Mouse (Mus musculus) inflammation-experienced regulatory T-cells, adult 6 months (primary cell): ENCODE results near the gene Zfp646. TPM values are rescaled to one million over a fixed set of nuclear protein-coding genes. Genes with fewer than 3 reads are reported as not detected.

Experiments
- ATAC-seq: one replicate; pipeline ENCODE4 v1.8.0; 2017
- polyA plus RNA-seq, 3 experiments: library from polyadenylated mRNA; unstranded; fragments of 100-300 nt; shearing (Covaris generic); gene quantifications; one replicate each; pipeline ENCODE4 v1.2.1; 2017

Zfp646 gene
- polyA plus RNA-seq, 3 experiments from 2014 or later: 17.4 to 29.8 (median 23.1) TPM

DNA sequence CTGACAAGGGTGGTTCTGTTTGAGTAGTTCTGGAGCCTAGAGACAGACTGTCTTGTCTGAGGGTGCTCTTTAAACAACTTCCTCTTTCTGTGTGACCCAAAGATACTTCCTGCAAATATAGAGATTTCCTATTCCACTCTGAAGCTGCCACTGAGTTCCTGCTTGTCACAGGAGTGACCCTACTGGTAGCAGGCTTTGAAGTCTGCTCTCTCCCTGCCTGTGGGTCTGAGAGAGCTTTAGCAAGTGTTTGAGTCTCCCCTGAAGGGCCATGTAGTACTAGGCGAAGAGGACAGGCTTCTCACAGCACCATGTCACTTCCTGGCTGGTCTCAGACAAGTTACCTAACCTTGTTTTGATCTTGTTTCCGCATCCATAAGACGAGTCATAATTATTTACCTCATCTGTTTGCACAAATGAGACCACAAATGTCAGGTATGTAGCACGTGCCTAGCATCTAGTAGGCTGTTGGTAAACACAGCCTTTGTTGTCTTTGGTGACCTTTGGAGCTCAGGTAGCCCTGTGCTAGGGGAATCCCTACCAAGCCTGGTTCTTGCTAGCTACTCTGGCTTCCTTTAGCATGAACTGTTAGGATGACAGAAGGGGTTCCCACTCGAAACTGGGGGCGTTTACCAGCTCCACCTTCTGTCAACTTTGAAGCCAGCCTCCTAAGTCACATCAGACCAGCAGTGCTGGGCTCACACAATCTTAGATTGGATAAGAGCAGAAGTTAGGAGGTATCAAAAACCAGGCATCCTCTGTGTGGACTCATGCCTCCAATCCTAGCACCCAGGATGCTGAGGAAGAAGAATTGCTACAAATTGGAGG lies 46.6 kb downstream of the Zfp646 start:
- peak; percentile 84 for ATAC-seq

DNA sequence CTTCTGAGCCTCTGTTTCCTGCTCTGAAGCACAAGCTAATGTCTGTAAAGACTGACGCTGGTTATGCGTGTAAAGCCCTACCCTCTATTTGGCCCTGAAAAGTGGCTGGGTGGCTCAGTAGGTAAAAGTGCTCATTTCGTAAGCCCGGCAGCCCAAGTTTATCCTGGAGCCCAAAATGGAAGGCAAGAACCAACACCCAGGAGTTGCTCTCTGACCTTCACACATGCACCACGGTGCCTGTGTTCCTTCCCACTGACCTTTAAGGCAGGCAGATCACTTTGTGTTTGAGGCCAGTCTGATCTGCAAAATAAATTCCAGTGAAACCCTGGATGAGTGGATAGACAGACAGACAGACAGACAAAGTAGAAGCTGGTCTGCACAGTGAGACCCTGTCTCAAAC lies 47.7 kb downstream of the Zfp646 start:
- ATAC-seq: no peak

DNA sequence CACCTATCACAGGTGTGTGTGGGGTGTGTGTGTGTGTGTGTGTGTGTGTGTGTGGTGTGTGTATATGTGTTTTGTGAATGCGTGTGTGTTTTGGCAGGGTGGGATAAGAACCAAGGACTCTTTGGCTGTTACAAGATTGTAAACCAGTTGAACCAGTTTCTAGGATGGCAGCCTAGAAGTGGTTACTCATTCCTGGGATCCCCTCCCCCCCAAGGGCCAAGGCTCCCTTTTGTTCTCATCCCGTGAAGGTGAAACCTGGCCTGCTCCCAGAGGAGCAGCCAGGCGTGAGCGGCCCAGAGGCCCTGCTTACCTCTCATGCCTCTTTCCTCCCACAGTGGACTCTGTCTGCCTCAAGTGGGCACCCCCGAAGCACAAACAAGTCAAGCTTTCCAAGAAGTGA lies 49.2 kb downstream of the Zfp646 start:
- ATAC-seq: no peak

DNA sequence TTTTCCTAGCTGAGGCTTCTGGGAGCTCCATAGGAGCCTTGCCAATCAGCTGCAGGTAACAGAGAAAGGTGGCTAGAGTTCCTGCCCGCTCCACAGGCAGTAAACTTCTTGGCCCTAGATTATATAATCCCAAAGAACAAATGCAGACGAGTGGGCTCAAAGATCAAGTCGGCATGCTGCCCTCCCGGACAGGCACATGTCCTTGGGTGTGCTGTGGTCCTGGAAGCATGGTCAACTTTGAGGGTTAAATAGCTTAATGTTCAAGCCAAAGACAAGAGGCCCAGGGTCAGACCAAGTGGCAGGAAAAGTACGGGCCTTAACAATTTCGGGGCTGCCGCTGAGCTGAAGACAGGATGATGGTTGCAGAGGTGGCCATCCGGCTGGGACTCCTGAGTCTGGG lies 50.0 kb downstream of the Zfp646 start:
- no peak for ATAC-seq

DNA sequence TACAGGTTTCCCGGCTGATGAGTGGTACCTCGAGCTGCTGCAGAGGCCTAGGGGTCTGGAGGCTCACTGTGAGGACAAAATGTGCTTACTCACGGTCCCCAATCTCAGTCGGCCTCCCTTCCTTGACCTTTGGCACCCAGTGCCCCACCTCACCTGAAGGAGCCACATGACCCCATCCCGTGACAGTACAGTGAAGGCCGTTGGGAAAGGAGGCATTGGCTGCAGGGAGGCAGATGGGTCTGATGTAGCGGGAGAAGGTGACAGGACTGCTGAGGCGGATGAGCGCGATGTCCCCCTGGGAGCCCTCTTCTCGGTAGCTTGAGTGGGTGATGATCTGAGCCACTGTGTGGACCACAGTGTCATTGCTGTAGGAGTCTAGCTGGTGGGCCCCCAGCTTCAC lies 50.8 kb downstream of the Zfp646 start:
- ATAC-seq: no peak

DNA sequence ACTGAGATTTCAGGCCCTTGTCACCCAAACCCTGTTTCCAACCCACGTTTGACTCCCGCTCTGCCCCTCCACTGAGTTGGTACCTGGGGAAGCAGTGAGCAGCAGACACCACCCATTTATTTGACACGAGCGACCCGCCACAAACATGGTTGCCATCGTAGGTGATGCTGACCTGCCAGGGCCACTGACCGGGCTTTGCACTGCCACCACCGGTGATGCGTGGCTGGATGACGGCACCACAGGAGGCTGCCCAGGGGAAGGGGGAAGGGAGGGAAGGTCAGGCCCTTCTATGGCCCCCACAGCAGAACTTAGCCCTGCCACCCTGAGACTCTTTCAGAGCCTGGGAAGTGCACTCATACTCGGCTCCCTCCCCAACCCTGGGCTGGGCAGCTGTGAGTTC lies 51.7 kb downstream of the Zfp646 start:
- no peak for ATAC-seq

DNA sequence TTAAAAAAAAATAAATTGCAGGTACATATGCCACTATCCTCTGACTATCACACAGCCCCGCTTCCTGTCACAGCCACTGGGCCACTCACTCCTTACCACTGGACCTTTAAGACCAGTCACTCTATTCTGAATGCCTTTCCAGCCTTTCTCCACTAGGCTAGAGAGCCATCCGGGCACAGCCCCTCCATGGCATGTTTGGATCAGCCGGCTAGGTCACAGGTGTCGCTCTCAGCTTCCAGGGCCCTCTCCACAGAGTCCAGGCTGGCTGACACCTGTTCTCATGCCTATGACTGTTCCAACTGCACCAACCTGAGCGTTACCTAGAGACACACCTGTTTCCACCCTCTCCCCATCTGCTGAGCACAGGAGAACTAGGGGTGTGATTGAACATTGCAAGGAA lies 52.6 kb downstream of the Zfp646 start:
- ATAC-seq: no peak

DNA sequence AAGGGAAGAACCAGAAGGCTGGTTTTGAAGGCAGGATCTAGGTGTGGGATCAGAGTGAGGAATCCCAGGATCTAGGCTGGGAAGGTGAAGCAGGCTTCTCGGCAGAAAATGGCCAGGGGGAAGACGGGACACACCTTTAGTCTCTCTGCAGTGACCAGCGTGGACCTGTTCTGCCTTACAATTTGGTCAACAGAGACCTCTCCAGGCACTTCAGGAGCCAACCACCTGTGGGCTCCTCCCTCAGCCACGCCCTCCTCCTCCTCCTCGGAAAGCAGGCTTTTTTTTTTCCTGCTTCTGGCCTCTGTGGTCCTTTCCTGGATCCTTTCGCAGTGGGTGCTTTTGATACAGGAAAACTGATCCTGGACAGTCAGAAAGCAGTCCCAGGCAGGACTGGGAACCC lies 53.9 kb downstream of the Zfp646 start, which contains the start of gene Prss8:
Prss8 (minus strand) TSS at position 182 of the 400 bp plus-strand sequence.
- ATAC-seq: no peak

DNA sequence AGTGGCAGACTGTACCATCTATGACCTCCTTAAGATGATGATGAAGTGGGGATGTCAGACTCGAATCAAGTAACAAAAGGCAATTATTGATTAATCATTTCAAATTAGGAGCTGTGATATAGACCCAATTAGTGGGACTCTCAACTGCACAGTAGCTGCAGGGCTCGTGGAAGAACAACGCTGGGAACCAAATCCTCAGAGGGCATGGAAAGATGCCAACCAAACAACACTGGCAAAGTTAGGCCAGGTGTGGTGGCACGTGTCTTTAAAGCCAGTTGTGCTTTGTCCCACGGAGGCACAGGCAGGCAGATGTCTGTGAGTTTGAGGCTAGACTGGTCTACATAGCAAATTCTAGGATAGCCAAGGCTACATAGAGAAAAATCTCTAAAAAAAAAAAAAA lies 54.6 kb downstream of the Zfp646 start:
- no peak for ATAC-seq

DNA sequence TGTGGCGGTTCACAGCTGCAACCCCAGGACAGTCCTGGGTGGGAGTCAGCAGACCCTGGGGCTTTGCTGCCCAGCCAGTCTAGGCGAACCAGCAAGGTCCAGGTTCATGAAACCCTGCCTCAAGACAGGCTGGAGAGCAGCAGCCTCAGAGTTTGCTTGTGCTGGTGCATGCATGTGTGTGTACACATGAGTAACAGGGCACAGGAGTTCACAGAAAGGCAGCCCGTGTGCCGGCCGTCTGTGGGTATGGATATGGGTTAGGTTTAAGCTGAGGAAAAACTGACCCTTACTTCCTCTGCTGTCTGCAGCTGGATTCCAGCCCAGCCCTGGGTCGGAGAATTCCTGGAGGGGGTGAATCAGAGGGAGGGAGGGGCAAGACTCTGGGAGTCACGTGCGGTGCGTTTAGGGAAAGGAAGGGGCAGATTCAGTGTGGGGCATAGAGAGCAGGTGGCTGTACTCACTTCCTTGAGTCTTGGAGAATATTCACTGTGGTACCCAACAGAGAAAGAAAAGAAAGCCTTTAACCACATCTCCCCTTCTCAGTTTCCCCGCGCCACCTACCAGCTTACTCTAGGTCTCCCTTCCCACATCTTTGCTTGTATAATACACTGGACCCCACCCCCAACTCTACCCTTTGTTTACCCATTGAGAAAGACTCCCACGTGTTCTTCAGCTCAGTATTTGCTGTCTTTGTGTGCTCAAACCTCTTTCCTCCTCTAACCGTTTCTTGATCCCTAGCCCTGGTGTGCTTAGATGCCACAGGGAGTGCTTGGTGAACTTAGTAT lies 55.5 kb downstream of the Zfp646 start:
- no peak for ATAC-seq

DNA sequence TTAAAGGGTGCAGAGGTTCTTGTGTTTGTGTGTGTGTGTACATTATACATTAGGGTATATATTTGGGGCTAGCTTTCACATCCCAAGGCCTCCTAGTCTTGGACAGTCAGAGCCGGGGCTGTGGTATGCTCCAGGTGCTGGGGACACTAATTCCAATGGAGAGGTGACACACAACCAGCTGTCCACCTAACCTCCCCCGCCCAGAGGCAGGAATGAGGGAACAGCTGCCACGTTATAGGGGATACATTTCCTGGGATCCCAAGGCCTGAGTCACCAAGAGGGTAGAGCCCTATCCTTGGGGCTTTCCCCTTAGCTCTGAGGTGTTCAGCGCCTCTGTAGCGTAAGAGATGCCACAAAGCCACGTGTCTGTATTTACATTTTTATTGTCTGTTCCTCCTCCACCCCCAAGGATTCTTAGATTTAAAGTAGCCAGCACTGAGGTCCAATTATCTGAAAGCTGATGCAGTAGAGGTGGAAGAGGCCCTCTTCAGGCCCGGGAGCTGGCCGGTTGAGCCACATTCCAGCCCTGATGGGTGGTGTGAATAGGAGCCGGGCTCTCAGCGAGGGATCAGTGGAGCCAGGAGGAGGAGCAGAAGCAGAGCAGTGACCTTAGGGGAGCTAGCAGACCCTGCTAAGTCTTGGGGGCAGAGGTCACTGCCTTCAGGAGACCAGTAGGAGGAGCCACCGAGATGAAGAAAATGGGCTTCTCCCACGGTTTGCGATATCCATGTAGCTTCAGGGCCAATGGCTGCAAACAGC lies 56.4 kb downstream of the Zfp646 start:
- ATAC-seq: no peak

DNA sequence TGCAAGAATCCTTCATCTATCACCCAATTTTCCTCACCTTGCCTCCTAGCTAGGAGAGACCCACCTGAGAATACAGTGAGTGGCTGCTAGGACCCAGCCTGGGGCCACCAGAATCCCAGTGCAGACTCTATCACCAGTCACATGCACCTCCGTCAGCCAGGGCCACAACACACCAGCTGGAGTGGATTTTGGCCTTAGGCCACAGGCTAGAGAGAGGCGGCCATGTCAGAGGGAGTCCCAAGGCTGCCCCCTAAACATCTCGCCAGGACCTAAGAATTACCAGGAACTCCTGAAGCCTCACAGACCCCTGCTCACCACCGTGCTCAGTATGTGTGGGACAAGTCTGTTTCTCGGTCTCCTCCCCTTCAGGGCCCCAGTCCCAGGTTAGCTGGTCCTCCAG lies 58.1 kb downstream of the Zfp646 start:
- ATAC-seq: no peak

DNA sequence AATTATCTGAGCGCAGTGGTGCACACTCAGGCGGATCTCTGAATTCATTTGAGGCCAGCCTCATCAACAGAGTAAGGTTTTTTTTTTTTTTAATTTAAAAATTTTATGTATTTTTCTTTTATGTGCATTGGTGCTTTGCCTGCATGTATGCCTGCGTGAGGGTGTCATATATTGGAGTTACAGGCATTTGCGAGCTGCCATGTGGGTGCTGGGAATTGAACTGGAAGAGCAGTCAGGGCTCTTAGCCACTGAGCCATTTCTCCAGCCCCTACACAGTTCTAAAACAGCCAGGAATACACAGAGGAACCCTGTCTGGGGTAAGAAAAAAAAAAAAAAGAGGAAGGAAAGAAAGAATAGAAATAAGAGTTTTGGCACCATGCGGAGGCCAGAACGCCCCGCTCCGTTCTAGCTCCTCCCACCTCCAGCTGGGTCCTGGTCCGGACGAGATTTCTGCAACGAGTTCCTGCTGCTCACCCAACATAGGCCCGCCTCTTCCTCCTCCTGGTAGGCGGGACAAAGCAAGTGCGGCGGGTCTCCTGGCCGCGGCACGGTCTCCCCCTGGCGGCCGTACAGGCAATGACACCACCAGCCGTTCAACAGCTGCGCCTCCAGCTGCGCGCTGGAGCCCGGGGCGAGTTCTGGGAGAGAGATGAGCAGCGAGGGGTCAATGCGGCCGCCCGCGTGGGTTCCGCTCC lies 59.2 kb downstream of the Zfp646 start:
- peak; percentile 99 for ATAC-seq

Other genes starting within 250 kb of the Zfp646 start
- 10 to 100 TPM in 1 of 3 experiments, 1 to 10 TPM in 2; 3.2 to 10.9 (median 4.9) TPM for gene Bcl7c, start 167.3 kb upstream of the Zfp646 start, polyA plus RNA-seq
- gene Ctf1, start 163.5 kb upstream of the Zfp646 start, polyA plus RNA-seq: not detected
- gene Ctf2, start 144.1 kb upstream of the Zfp646 start, polyA plus RNA-seq: not detected
- gene Fbxl19, start 131.7 kb upstream of the Zfp646 start, polyA plus RNA-seq: under 1 TPM; 0.31 to 0.87 (median 0.84) TPM
- 10 to 100 TPM; 11.3 to 14.3 (median 14.2) TPM for gene Orai3, start 106.4 kb upstream of the Zfp646 start, polyA plus RNA-seq
- 1 to 10 TPM; 3.9 to 7.9 (median 6.8) TPM for gene Setd1a, start 99.6 kb upstream of the Zfp646 start, polyA plus RNA-seq
- not detected for gene Gm49388, start 90.6 kb upstream of the Zfp646 start, polyA plus RNA-seq
- gene Hsd3b7, start 75.6 kb upstream of the Zfp646 start, polyA plus RNA-seq: 1 to 10 TPM; 3.6 to 5.5 (median 5.2) TPM
- 10 to 100 TPM; 38.1 to 69.3 (median 57.4) TPM for gene Stx4a, start 51.9 kb upstream of the Zfp646 start, polyA plus RNA-seq
- gene Stx1b, start 51.7 kb upstream of the Zfp646 start, polyA plus RNA-seq: under 1 TPM in 1 of 3 experiments, not detected in 2; 0.09 TPM
- 10 to 100 TPM in 2 of 3 experiments, 1 to 10 TPM in 1; 8.6 to 11.1 (median 10.7) TPM for gene Zfp668, start 607 bp downstream of the Zfp646 start, polyA plus RNA-seq
- under 1 TPM in 2 of 3 experiments, not detected in 1; 0.54 TPM for gene Prss53, start 14.7 kb downstream of the Zfp646 start, polyA plus RNA-seq
- gene Gm21974, start 19.2 kb downstream of the Zfp646 start, polyA plus RNA-seq: not detected
- 10 to 100 TPM; 22.2 to 56.5 (median 56.1) TPM for gene Vkorc1, start 19.4 kb downstream of the Zfp646 start, polyA plus RNA-seq
- gene Bckdk, start 27.9 kb downstream of the Zfp646 start, polyA plus RNA-seq: 10 to 100 TPM; 64.4 to 75.5 (median 66.0) TPM
- gene Kat8, start 36.3 kb downstream of the Zfp646 start, polyA plus RNA-seq: 10 to 100 TPM; 18.5 to 41.8 (median 34.5) TPM
- gene Prss8, start 53.9 kb downstream of the Zfp646 start, polyA plus RNA-seq: not detected
- 1 to 10 TPM; 1.5 to 3.7 (median 3.0) TPM for gene Prss36, start 70.5 kb downstream of the Zfp646 start, polyA plus RNA-seq
- 10 to 100 TPM; 42.5 to 56.3 (median 52.6) TPM for gene Fus, start 91.2 kb downstream of the Zfp646 start, polyA plus RNA-seq
- gene Pycard, start 117.6 kb downstream of the Zfp646 start, polyA plus RNA-seq: 100 to 1,000 TPM; 229 to 406 (median 231) TPM
- not detected for gene Trim72, start 127.7 kb downstream of the Zfp646 start, polyA plus RNA-seq
- 1 to 10 TPM in 2 of 3 experiments, under 1 TPM in 1; 0.09 to 1.2 (median 1.1) TPM for gene Itgam, start 186.4 kb downstream of the Zfp646 start, polyA plus RNA-seq
- gene Gm49368, start 186.5 kb downstream of the Zfp646 start, polyA plus RNA-seq: under 1 TPM in 1 of 3 experiments, not detected in 2; 0.87 TPM